Mouse (Mus musculus) embryonic facial prominence, embryonic 11.5 days (tissue): Measurements from ENCODE around the gene Klk1b4. TPM values are rescaled to one million over a fixed set of nuclear protein-coding genes. Genes with fewer than 3 reads are reported as not detected.
"Not testable (repeated sequence)": the region's sequence is repeated elsewhere in the genome, so short reads cannot be mapped to it uniquely, and the experiment has no call there.

Source experiments
- ATAC-seq: fragments of 200-750 bp; cut with Nextera tagmentation; replicated peaks from 2 replicates; pipeline ENCODE4 v1.8.0; 2017; ENCODE audit warnings: low read depth; ENCODE audit not compliant: insufficient number of reproducible peaks, low FRiP score, low TSS enrichment
- DNase-seq: peaks from one replicate; pipeline ENCODE4 v3.0.0-alpha.2; 2015; ENCODE audit warnings: low spot score
- H3K27ac ChIP-seq: fragments of 300-500 bp; sonication (generic); replicated peaks from 2 replicates; pipeline ENCODE4 v1.5.1; 2014; ENCODE audit warnings: mild to moderate bottlenecking, low read depth, low read length, control low read depth
- H3K27me3 ChIP-seq: fragments of 300-500 bp; sonication (generic); 2 replicates; pipeline ENCODE4 v1.6.1; 2014; ENCODE audit warnings: mild to moderate bottlenecking, low read length, moderate library complexity, mixed read lengths; ENCODE audit not compliant: control insufficient read depth, insufficient read depth
- H3K36me3 ChIP-seq: fragments of 300-500 bp; sonication (generic); replicated peaks from 2 replicates; pipeline ENCODE4 v1.6.1; 2014; ENCODE audit warnings: low read depth, mild to moderate bottlenecking, low read length, moderate library complexity, mixed read lengths; ENCODE audit not compliant: control insufficient read depth, insufficient read depth
- H3K4me1 ChIP-seq: fragments of 300-500 bp; sonication (generic); 2 replicates; pipeline ENCODE4 v1.6.1; 2014; ENCODE audit warnings: low read length, mixed read lengths; ENCODE audit not compliant: control insufficient read depth, insufficient read depth
- H3K4me2 ChIP-seq: fragments of 300-500 bp; sonication (generic); 2 replicates; pipeline ENCODE4 v1.6.1; 2014; ENCODE audit warnings: low read depth, mild to moderate bottlenecking, control low read depth, low read length, moderate library complexity
- H3K4me3 ChIP-seq: fragments of 300-500 bp; sonication (generic); 2 replicates; pipeline ENCODE4 v1.5.1; 2014; ENCODE audit warnings: low read depth, low read length, control low read depth
- H3K9ac ChIP-seq: fragments of 300-500 bp; sonication (generic); replicated peaks from 2 replicates; pipeline ENCODE4 v1.6.1; 2014; ENCODE audit warnings: mild to moderate bottlenecking, control low read depth, low read length
- H3K9me3 ChIP-seq: fragments of 300-500 bp; sonication (generic); replicated peaks from 2 replicates; pipeline ENCODE4 v1.6.1; 2016; ENCODE audit warnings: mild to moderate bottlenecking, low read length, inconsistent platforms, mixed read lengths; ENCODE audit not compliant: control insufficient read depth
- WGBS: fragments of 180-500 bp; shearing (Covaris S2); extraction: QIAGEN DNeasy Blood & Tissue Kit; methylation state at CpG from one replicate; pipeline ENCODE4 v1.1.7; 2014; 5-methylcytosine and 5-hydroxymethylcytosine counted together
- polyA plus RNA-seq: library from polyadenylated mRNA; unstranded; fragments of >200 nt; fragmentation: Nextera tagmentation; extraction: Ambion mirVana; gene quantifications from 2 replicates; pipeline ENCODE4 v1.2.1, GENCODE M21; 2014

Gene Klk1b4
- polyA plus RNA-seq, 1 experiment from 2014 or later, result not detected

- not testable (repeated sequence) for ATAC-seq
Observed at GRCm38 (mm10) chr7:44221601-44222000, 14.4 kb downstream of the Klk1b4 start.

GRCm38 (mm10) chr7:44222335-44222734 lies 15.1 kb downstream of the Klk1b4 start:
- not testable (repeated sequence) for ATAC-seq, H3K4me2 ChIP-seq, H3K9me3 ChIP-seq, H3K27me3 ChIP-seq, H3K4me1 ChIP-seq, H3K36me3 ChIP-seq, H3K4me3 ChIP-seq, H3K9ac ChIP-seq, H3K27ac ChIP-seq, DNase-seq
- WGBS, result 89% methylated on average over 6 of the region's 6 CpGs

More at GRCm38 (mm10) chr7:44221601-44222000, 14.4 kb downstream of the Klk1b4 start:
- not testable (repeated sequence) for H3K9me3 ChIP-seq, H3K4me2 ChIP-seq, H3K36me3 ChIP-seq, H3K27me3 ChIP-seq, H3K9ac ChIP-seq, H3K4me1 ChIP-seq, DNase-seq, H3K4me3 ChIP-seq, H3K27ac ChIP-seq
- whole genome bisulfite sequencing, result 68% methylated on average over 8 of the region's 10 CpGs

- Histone ChIP-seq H3K9me3 (no peaks in the 10 kb centered on the region), H3K4me2 (no peak within 1 kb of the TSS), H3K27ac (no peak within 1 kb of the TSS), H3K4me3 (no peak within 1 kb of the TSS), H3K27me3 (no peaks in the 10 kb centered on the region), H3K4me1 (no peaks in the 10 kb centered on the region), H3K9ac (no peak within 1 kb of the TSS), H3K36me3 (no peaks in the 10 kb centered on the region)
- DNase-seq (no peak), ATAC-seq (no peak)
- 73% methylated on average over 1 of the region's 1 CpGs for WGBS
Observed at GRCm38 (mm10) chr7:44225076-44225475, 17.8 kb downstream of the Klk1b4 start, which contains the start of gene Klk1. Gene Klk1, plus strand, starts transcription at chr7:44225360.

GRCm38 (mm10) chr7:44235909-44236308 lies 28.7 kb downstream of the Klk1b4 start, which contains the start of gene Gm36864:
Gene Gm36864, plus strand, starts transcription at chr7:44236177.
- Histone ChIP-seq H3K9me3 (no peaks in the 10 kb centered on the region), H3K4me2 (no peak within 1 kb of the TSS), H3K4me1 (no peaks in the 10 kb centered on the region), H3K27ac (no peak within 1 kb of the TSS), H3K36me3 (no peaks in the 10 kb centered on the region), H3K4me3 (no peak within 1 kb of the TSS), H3K9ac (no peak within 1 kb of the TSS), H3K27me3 (no peaks in the 10 kb centered on the region)
- DNase-seq (no peak), ATAC-seq (no peak)
- WGBS, result 89% methylated on average over 3 of the region's 3 CpGs

GRCm38 (mm10) chr7:44239913-44240312 lies 32.7 kb downstream of the Klk1b4 start:
- no peak overlapping the region for H3K9ac ChIP-seq
- H3K36me3 ChIP-seq, result no peaks in the 10 kb centered on the region
- no peaks in the 10 kb centered on the region for H3K4me1 ChIP-seq
- 50% methylated on average over 2 of the region's 2 CpGs for WGBS
- no peak overlapping the region for H3K4me2 ChIP-seq
- DNase-seq (no peak), ATAC-seq (no peak)
- no peaks in the 10 kb centered on the region for H3K27me3 ChIP-seq
- H3K4me3 ChIP-seq, result no peak overlapping the region
- no peak overlapping the region for H3K27ac ChIP-seq
- no peaks in the 10 kb centered on the region for H3K9me3 ChIP-seq

- Histone ChIP-seq H3K4me2 (no peak overlapping the region), H3K9ac (no peak overlapping the region), H3K27me3 (no peaks in the 10 kb centered on the region), H3K9me3 (no peaks in the 10 kb centered on the region), H3K4me1 (no peaks in the 10 kb centered on the region), H3K27ac (no peak overlapping the region), H3K36me3 (no peaks in the 10 kb centered on the region), H3K4me3 (no peak overlapping the region)
- DNase-seq, result no peak
- ATAC-seq, result no peak
- 71% methylated on average over 1 of the region's 1 CpGs for WGBS
Observed at GRCm38 (mm10) chr7:44240712-44241111, 33.5 kb downstream of the Klk1b4 start.

GRCm38 (mm10) chr7:44241163-44241562 lies 33.9 kb downstream of the Klk1b4 start:
- ATAC-seq, result no peak
- no peaks in the 10 kb centered on the region for H3K27me3 ChIP-seq
- no peak overlapping the region for H3K4me3 ChIP-seq
- H3K4me2 ChIP-seq, result no peak overlapping the region
- H3K9me3 ChIP-seq, result no peaks in the 10 kb centered on the region
- no peaks in the 10 kb centered on the region for H3K4me1 ChIP-seq
- 58% methylated on average over 2 of the region's 2 CpGs for WGBS
- no peaks in the 10 kb centered on the region for H3K36me3 ChIP-seq
- no peak overlapping the region for H3K27ac ChIP-seq
- H3K9ac ChIP-seq, result no peak overlapping the region
- no peak for DNase-seq

GRCm38 (mm10) chr7:44244080-44244479 lies 36.8 kb downstream of the Klk1b4 start:
- WGBS, result 70% methylated on average over 1 of the region's 1 CpGs
- no peaks in the 10 kb centered on the region for H3K27me3 ChIP-seq
- peaks cover under 1% of the 10 kb centered on the region for H3K36me3 ChIP-seq
- H3K4me2 ChIP-seq, result no peak overlapping the region
- no peaks in the 10 kb centered on the region for H3K4me1 ChIP-seq
- no peaks in the 10 kb centered on the region for H3K9me3 ChIP-seq
- DNase-seq (no peak), ATAC-seq (no peak)
- no peak overlapping the region for H3K27ac ChIP-seq
- no peak overlapping the region for H3K4me3 ChIP-seq
- H3K9ac ChIP-seq, result no peak overlapping the region
